Mouse (Mus musculus): ENCODE measurements around the gene Fam24a. TPM values are rescaled to one million over a fixed set of nuclear protein-coding genes. Genes with fewer than 3 reads are reported as not detected.

The Fam24a gene
- total and polyA plus RNA-seq, 2 experiments from 2014 or later = 0.29 TPM; not detected in 1

- under 1% methylated on average over 35 of the region's 35 CpGs for WGBS
- Histone ChIP-seq H3K4me2 (ENCODE audit: low read depth, low read length) (peak overlapping the region; percentile 91), H3K9ac (replicated peaks; ENCODE audit: low read length) (peak overlapping the region; percentile 90), H3K27me3 (ENCODE audit: insufficient read depth, low read length) (no peaks in the 10 kb centered on the region), H3K4me1 (ENCODE audit: insufficient read depth, low read length) (peaks cover 9% of the 10 kb centered on the region), H3K4me3 (ENCODE audit: low read length) (peak overlapping the region; percentile 77), H3K9me3 (ENCODE audit: low read length) (no peaks in the 10 kb centered on the region), H3K36me3 (ENCODE audit: insufficient read depth, low read length) (peaks cover 4% of the 10 kb centered on the region), H3K27ac (peak overlapping the region; percentile 83)
- ATAC-seq (peak; percentile 82), DNase-seq (ENCODE audit: low spot score) (no peak)
- no peak for TF ChIP-seq CTCF (IDR thresholded peaks at IDR 0.05; ENCODE audit: low read depth)
Measured at GRCm38 (mm10) chr7:131362269-131362614, 28.6 kb downstream of the Fam24a start.

- Histone ChIP-seq H3K4me3 (ENCODE audit: low read length) (peak within 1 kb of the TSS; percentile 77), H3K9me3 (ENCODE audit: low read length) (no peaks in the 10 kb centered on the region), H3K27me3 (ENCODE audit: insufficient read depth, low read length) (no peaks in the 10 kb centered on the region), H3K4me2 (ENCODE audit: low read depth, low read length) (peak within 1 kb of the TSS; percentile 91), H3K4me1 (ENCODE audit: insufficient read depth, low read length) (peaks cover 9% of the 10 kb centered on the region), H3K36me3 (ENCODE audit: insufficient read depth, low read length) (no peaks in the 10 kb centered on the region), H3K27ac (peak within 1 kb of the TSS; percentile 83), H3K9ac (replicated peaks; ENCODE audit: low read length) (peak within 1 kb of the TSS; percentile 90)
- peak; percentile 99 for DNase-seq (ENCODE audit: low spot score)
- WGBS = under 1% methylated on average over 55 of the region's 55 CpGs
- ATAC-seq = peak; percentile 98
- peak; percentile 17 for TF ChIP-seq CTCF (IDR thresholded peaks at IDR 0.05; ENCODE audit: low read depth)
Measured at GRCm38 (mm10) chr7:131362615-131363300, 29.1 kb downstream of the Fam24a start, which contains the start of gene 2310057M21Rik. Gene 2310057M21Rik (minus strand): TSS chr7:131362759.

GRCm38 (mm10) chr7:131364131-131364530, 30.5 kb downstream of the Fam24a start:
- no peaks in the 10 kb centered on the region for H3K27me3 ChIP-seq (ENCODE audit: insufficient read depth, low read length)
- H3K36me3 ChIP-seq (ENCODE audit: insufficient read depth, low read length) = no peaks in the 10 kb centered on the region
- no peak overlapping the region for H3K4me2 ChIP-seq (ENCODE audit: low read depth, low read length)
- ATAC-seq (no peak), DNase-seq (ENCODE audit: low spot score) (no peak)
- peaks cover 9% of the 10 kb centered on the region for H3K4me1 ChIP-seq (ENCODE audit: insufficient read depth, low read length)
- TF ChIP-seq CTCF (IDR thresholded peaks at IDR 0.05; ENCODE audit: low read depth) = no peak
- H3K4me3 ChIP-seq (ENCODE audit: low read length) = no peak overlapping the region
- H3K9me3 ChIP-seq (ENCODE audit: low read length) = no peaks in the 10 kb centered on the region
- no peak overlapping the region for H3K9ac ChIP-seq (replicated peaks; ENCODE audit: low read length)
- 93% methylated on average over 8 of the region's 8 CpGs for WGBS
- H3K27ac ChIP-seq = no peak overlapping the region

GRCm38 (mm10) chr7:131370648-131371469, 37.2 kb downstream of the Fam24a start, which contains the start of gene Pstk:
Gene Pstk (plus strand): TSS chr7:131371141.
- no peaks in the 10 kb centered on the region for H3K9me3 ChIP-seq (ENCODE audit: low read length)
- peak; percentile 91 for TF ChIP-seq CTCF (IDR thresholded peaks at IDR 0.05; ENCODE audit: low read depth)
- WGBS = 5% methylated on average over 47 of the region's 47 CpGs
- DNase-seq (ENCODE audit: low spot score) = peak; percentile 93
- H3K9ac ChIP-seq (replicated peaks; ENCODE audit: low read length) = peak within 1 kb of the TSS; percentile 82
- H3K27me3 ChIP-seq (ENCODE audit: insufficient read depth, low read length) = no peaks in the 10 kb centered on the region
- H3K4me2 ChIP-seq (ENCODE audit: low read depth, low read length) = peak within 1 kb of the TSS; percentile 69
- H3K27ac ChIP-seq = peak within 1 kb of the TSS; percentile 93
- peaks cover 7% of the 10 kb centered on the region; the same call in 1 of the 2 replicates for H3K4me1 ChIP-seq (ENCODE audit: insufficient read depth, low read length)
- ATAC-seq = peak; percentile 98
- H3K4me3 ChIP-seq (ENCODE audit: low read length) = peak within 1 kb of the TSS; percentile 71
- H3K36me3 ChIP-seq (ENCODE audit: insufficient read depth, low read length) = no peaks in the 10 kb centered on the region

- Histone ChIP-seq H3K4me2 (ENCODE audit: low read depth, low read length) (peak overlapping the region; percentile 69), H3K27ac (peak overlapping the region; percentile 93), H3K4me3 (ENCODE audit: low read length) (peak overlapping the region; percentile 71), H3K27me3 (ENCODE audit: insufficient read depth, low read length) (no peaks in the 10 kb centered on the region), H3K4me1 (ENCODE audit: insufficient read depth, low read length) (peaks cover 7% of the 10 kb centered on the region; the same call in 1 of the 2 replicates), H3K9me3 (ENCODE audit: low read length) (no peaks in the 10 kb centered on the region), H3K9ac (replicated peaks; ENCODE audit: low read length) (peak overlapping the region; percentile 82), H3K36me3 (ENCODE audit: insufficient read depth, low read length) (no peaks in the 10 kb centered on the region)
- TF ChIP-seq CTCF (IDR thresholded peaks at IDR 0.05; ENCODE audit: low read depth) = no peak
- 6% methylated on average over 9 of the region's 9 CpGs for whole genome bisulfite sequencing
- ATAC-seq (peak; percentile 41; the same call in 1 of the 2 replicates), DNase-seq (ENCODE audit: low spot score) (no peak)
Measured at GRCm38 (mm10) chr7:131371470-131371860, 37.8 kb downstream of the Fam24a start.

GRCm38 (mm10) chr7:131371880-131372651, 38.4 kb downstream of the Fam24a start:
- peak; percentile 37 for DNase-seq (ENCODE audit: low spot score)
- H3K9me3 ChIP-seq (ENCODE audit: low read length) = no peaks in the 10 kb centered on the region
- H3K27ac ChIP-seq = no peak overlapping the region
- peak overlapping the region; percentile 71 for H3K4me3 ChIP-seq (ENCODE audit: low read length)
- no peak for ATAC-seq
- peak; percentile 44 for TF ChIP-seq CTCF (IDR thresholded peaks at IDR 0.05; ENCODE audit: low read depth)
- peak overlapping the region; percentile 69 for H3K4me2 ChIP-seq (ENCODE audit: low read depth, low read length)
- peaks cover 7% of the 10 kb centered on the region; the same call in 1 of the 2 replicates for H3K4me1 ChIP-seq (ENCODE audit: insufficient read depth, low read length)
- H3K9ac ChIP-seq (replicated peaks; ENCODE audit: low read length) = peak overlapping the region; percentile 82
- H3K27me3 ChIP-seq (ENCODE audit: insufficient read depth, low read length) = no peaks in the 10 kb centered on the region
- WGBS = 67% methylated on average over 9 of the region's 9 CpGs
- H3K36me3 ChIP-seq (ENCODE audit: insufficient read depth, low read length) = no peaks in the 10 kb centered on the region

Other genes starting within 250 kb of the Fam24a start
- not detected in 2 replicates for gene 4933402N03Rik, start 187.6 kb upstream of the Fam24a start, total RNA-seq (2014; rRNA removed)
- not detected in 2 replicates for gene 4933402N03Rik, start 187.6 kb upstream of the Fam24a start, polyA plus RNA-seq (2015; fragmentation: Nextera tagmentation; extraction: Ambion mirVana)
- under 0.01 and 0.31 TPM in 2 replicates for gene 5430419D17Rik, start 159.5 kb upstream of the Fam24a start, total RNA-seq (2014; rRNA removed)
- gene 5430419D17Rik, start 159.5 kb upstream of the Fam24a start, polyA plus RNA-seq (2015; fragmentation: Nextera tagmentation; extraction: Ambion mirVana) = 0.05 and 0.09 TPM in 2 replicates
- gene Cuzd1, start 11.6 kb upstream of the Fam24a start, total RNA-seq (2014; rRNA removed) = 0.10 TPM in 1 of 2 replicates, not detected in the other
- gene Cuzd1, start 11.6 kb upstream of the Fam24a start, polyA plus RNA-seq (2015; fragmentation: Nextera tagmentation; extraction: Ambion mirVana) = not detected in 2 replicates
- 0.36 TPM in 1 of 2 replicates, not detected in the other for gene Fam24b, start 4.3 kb upstream of the Fam24a start, total RNA-seq (2014; rRNA removed)
- not detected in 2 replicates for gene Fam24b, start 4.3 kb upstream of the Fam24a start, polyA plus RNA-seq (2015; fragmentation: Nextera tagmentation; extraction: Ambion mirVana)
- gene 2310057M21Rik, start 28.9 kb downstream of the Fam24a start, total RNA-seq (2014; rRNA removed) = 27.4 and 47.8 TPM in 2 replicates
- gene 2310057M21Rik, start 28.9 kb downstream of the Fam24a start, polyA plus RNA-seq (2015; fragmentation: Nextera tagmentation; extraction: Ambion mirVana) = 20.3 and 26.2 TPM in 2 replicates
- 39.9 and 52.5 TPM in 2 replicates for gene Pstk, start 37.3 kb downstream of the Fam24a start, total RNA-seq (2014; rRNA removed)
- gene Pstk, start 37.3 kb downstream of the Fam24a start, polyA plus RNA-seq (2015; fragmentation: Nextera tagmentation; extraction: Ambion mirVana) = 53.5 and 55.8 TPM in 2 replicates
- gene Ikzf5, start 76.7 kb downstream of the Fam24a start, total RNA-seq (2014; rRNA removed) = 14.3 and 16.1 TPM in 2 replicates
- 10.2 and 11.3 TPM in 2 replicates for gene Ikzf5, start 76.7 kb downstream of the Fam24a start, polyA plus RNA-seq (2015; fragmentation: Nextera tagmentation; extraction: Ambion mirVana)
- 24.2 and 27.3 TPM in 2 replicates for gene Acadsb, start 76.7 kb downstream of the Fam24a start, total RNA-seq (2014; rRNA removed)
- gene Acadsb, start 76.7 kb downstream of the Fam24a start, polyA plus RNA-seq (2015; fragmentation: Nextera tagmentation; extraction: Ambion mirVana) = 76.1 and 82.8 TPM in 2 replicates
- 2.0 and 3.2 TPM in 2 replicates for gene Hmx3, start 209.0 kb downstream of the Fam24a start, total RNA-seq (2014; rRNA removed)
- gene Hmx3, start 209.0 kb downstream of the Fam24a start, polyA plus RNA-seq (2015; fragmentation: Nextera tagmentation; extraction: Ambion mirVana) = 1.2 and 1.5 TPM in 2 replicates
- 0.36 and 0.99 TPM in 2 replicates for gene Hmx2, start 214.9 kb downstream of the Fam24a start, total RNA-seq (2014; rRNA removed)
- gene Hmx2, start 214.9 kb downstream of the Fam24a start, polyA plus RNA-seq (2015; fragmentation: Nextera tagmentation; extraction: Ambion mirVana) = 0.56 and 0.91 TPM in 2 replicates
- gene Bub3, start 226.4 kb downstream of the Fam24a start, total RNA-seq (2014; rRNA removed) = 95.2 and 97.8 TPM in 2 replicates
- gene Bub3, start 226.4 kb downstream of the Fam24a start, polyA plus RNA-seq (2015; fragmentation: Nextera tagmentation; extraction: Ambion mirVana) = 127 and 132 TPM in 2 replicates